Mouse (Mus musculus) small intestine, adult 2 months (tissue): Measurements from ENCODE around the gene Fam131b.

Experiments
- CTCF ChIP-seq: fragments of 200-500 bp; IDR thresholded peaks from 2 replicates; pipeline ENCODE4 v1.5.1; 2012; ENCODE audit warnings: low read depth, mild to moderate bottlenecking, control low read depth, inconsistent platforms, low read length, moderate library complexity, mixed read lengths; ENCODE audit not compliant: insufficient replicate concordance, insufficient read length; ENCODE audit errors: extremely low read depth
- POLR2A ChIP-seq: fragments of 200-500 bp; IDR thresholded peaks from 2 replicates; pipeline ENCODE4 v1.6.1; 2012; ENCODE audit warnings: low read depth, mild to moderate bottlenecking, control low read depth, inconsistent platforms, low read length, moderate library complexity

GRCm38 (mm10) chr6:42362074-42362473, 37.6 kb upstream of the Fam131b start:
- TF ChIP-seq CTCF (no peak), POLR2A (no peak)
